Mouse (Mus musculus): ENCODE data around the gene Chaf1a.
"Not testable (repeated sequence)": the region's sequence is repeated elsewhere in the genome, so short reads cannot be mapped to it uniquely, and the experiment has no call there.

The Chaf1a gene

GRCm38 (mm10) chr17:56039345-56039744 is 894 bp upstream of the Chaf1a start:
- no peak for DNase-seq

GRCm38 (mm10) chr17:56040857-56041163 is 571 bp downstream of the Chaf1a start:
- no peak for DNase-seq

- no peak for DNase-seq
Measured at GRCm38 (mm10) chr17:56051369-56051768, 11.1 kb downstream of the Chaf1a start.

GRCm38 (mm10) chr17:56054938-56055337 is 14.7 kb downstream of the Chaf1a start:
- no peak for DNase-seq

GRCm38 (mm10) chr17:56055945-56056678 is 15.9 kb downstream of the Chaf1a start:
- no peak for DNase-seq

GRCm38 (mm10) chr17:56057381-56058120 is 17.3 kb downstream of the Chaf1a start:
- DNase-seq: peak; percentile 60 to 62

GRCm38 (mm10) chr17:56062081-56062480 is 21.8 kb downstream of the Chaf1a start:
- DNase-seq: no peak

- DNase-seq: not testable (repeated sequence)
Measured at GRCm38 (mm10) chr17:56065715-56066114, 25.5 kb downstream of the Chaf1a start.

- no peak for DNase-seq
Measured at GRCm38 (mm10) chr17:56066451-56066850, 26.2 kb downstream of the Chaf1a start.

- DNase-seq: no peak
Measured at GRCm38 (mm10) chr17:56069066-56069465, 28.8 kb downstream of the Chaf1a start.

GRCm38 (mm10) chr17:56071126-56071525 is 30.9 kb downstream of the Chaf1a start:
- no peak for DNase-seq

- DNase-seq: no peak
Measured at GRCm38 (mm10) chr17:56072243-56072642, 32.0 kb downstream of the Chaf1a start.

GRCm38 (mm10) chr17:56074097-56074826 is 34.0 kb downstream of the Chaf1a start:
- peak in 1 of 2 experiments; percentile 71 for DNase-seq

GRCm38 (mm10) chr17:56074827-56075208 is 34.6 kb downstream of the Chaf1a start, which contains the start of gene Ubxn6:
Ubxn6 (minus strand) TSS chr17:56075028.
- peak; percentile 97 to 99 for DNase-seq

GRCm38 (mm10) chr17:56077523-56077922 is 37.3 kb downstream of the Chaf1a start:
- DNase-seq: no peak

GRCm38 (mm10) chr17:56078361-56078760 is 38.1 kb downstream of the Chaf1a start:
- peak; percentile 21 to 25 for DNase-seq

- peak; percentile 99 for DNase-seq
Measured at GRCm38 (mm10) chr17:56078880-56079795, 38.9 kb downstream of the Chaf1a start, which contains the start of gene Hdgfl2. Hdgfl2 (plus strand) TSS chr17:56079634.

GRCm38 (mm10) chr17:56079921-56080320 is 39.7 kb downstream of the Chaf1a start:
- DNase-seq: peak in 1 of 2 experiments; percentile 22

GRCm38 (mm10) chr17:56080781-56081585 is 40.7 kb downstream of the Chaf1a start:
- DNase-seq: no peak

GRCm38 (mm10) chr17:56092312-56092711 is 52.1 kb downstream of the Chaf1a start:
- DNase-seq: no peak

- no peak for DNase-seq
Measured at GRCm38 (mm10) chr17:56092794-56093193, 52.6 kb downstream of the Chaf1a start.
